Mouse (Mus musculus): ENCODE results near the gene Aplf. TPM values are rescaled to one million over a fixed set of nuclear protein-coding genes. Genes with fewer than 3 reads are reported as not detected.
A peak's percentile ranks its signal among the peaks of the same experiment; 100 is the strongest.

Aplf gene
- polyA plus RNA-seq (2014; fragmentation: Nextera tagmentation; extraction: Ambion mirVana) = 15.0 TPM in 2 replicates

DNA sequence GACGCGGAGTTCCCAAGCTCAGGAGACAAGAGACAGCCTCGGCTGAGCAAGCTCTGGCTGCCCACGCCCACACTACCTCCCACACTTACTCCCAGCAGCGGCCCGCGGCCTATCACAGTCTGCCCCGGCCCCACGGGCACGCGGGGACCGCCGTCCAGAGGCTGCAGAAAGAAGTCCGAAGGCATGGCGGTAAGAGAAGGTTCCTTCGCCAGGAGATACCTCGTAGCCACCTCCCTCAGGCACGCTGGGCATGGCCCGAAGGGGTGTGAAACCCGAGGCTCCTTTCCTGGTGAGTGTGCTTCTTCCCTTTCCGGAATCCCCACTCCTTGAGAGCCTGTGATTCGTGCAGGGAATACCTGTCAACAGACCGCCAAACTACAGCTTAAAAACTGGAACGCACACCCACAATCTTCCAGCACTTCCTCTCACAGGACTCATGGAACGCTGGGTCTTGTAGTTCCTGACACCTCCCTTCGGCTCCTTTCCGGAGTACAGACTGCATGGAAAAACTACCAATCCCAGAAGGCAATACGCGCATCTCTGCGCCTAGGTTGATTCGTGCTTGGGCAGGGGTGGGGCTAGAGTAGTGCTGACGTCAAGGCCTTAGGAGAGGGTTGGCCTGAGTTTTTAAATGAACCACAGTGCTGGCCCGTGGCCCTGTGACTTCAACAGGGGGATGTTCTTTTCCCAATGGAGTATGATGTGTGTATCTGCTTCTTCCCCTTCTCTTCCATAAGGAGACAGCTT, at the start of gene Aplf:
Gene Aplf (minus strand): TSS at position 423 of the 747 bp plus-strand sequence.
- no peaks in the 10 kb centered on the region for H3K36me3 ChIP-seq (ENCODE audit: control insufficient read depth, insufficient read depth, low read length)
- peak within 1 kb of the TSS; percentile 75 for H3K4me2 ChIP-seq (ENCODE audit: low read length)
- ATAC-seq (replicated peaks; ENCODE audit: low FRiP score, low TSS enrichment, low read depth) = peak; percentile 99
- peaks cover 7% of the 10 kb centered on the region for H3K4me1 ChIP-seq (replicated peaks; ENCODE audit: control insufficient read depth, insufficient read depth, low read length)
- peak within 1 kb of the TSS; percentile 40; the same call in 1 of the 2 replicates for H3K27ac ChIP-seq (ENCODE audit: low read depth)
- peak within 1 kb of the TSS; percentile 50 for H3K9ac ChIP-seq (ENCODE audit: low read length)
- WGBS = under 1% methylated on average over 33 of the region's 33 CpGs
- no peaks in the 10 kb centered on the region for H3K27me3 ChIP-seq (replicated peaks; ENCODE audit: control insufficient read depth, insufficient read depth, low read length)
- peak within 1 kb of the TSS; percentile 59 for H3K4me3 ChIP-seq (ENCODE audit: low read depth, low read length)
- H3K9me3 ChIP-seq (ENCODE audit: control insufficient read depth, low read length) = no peaks in the 10 kb centered on the region
- DNase-seq (ENCODE audit: low spot score) = peak; percentile 89

DNA sequence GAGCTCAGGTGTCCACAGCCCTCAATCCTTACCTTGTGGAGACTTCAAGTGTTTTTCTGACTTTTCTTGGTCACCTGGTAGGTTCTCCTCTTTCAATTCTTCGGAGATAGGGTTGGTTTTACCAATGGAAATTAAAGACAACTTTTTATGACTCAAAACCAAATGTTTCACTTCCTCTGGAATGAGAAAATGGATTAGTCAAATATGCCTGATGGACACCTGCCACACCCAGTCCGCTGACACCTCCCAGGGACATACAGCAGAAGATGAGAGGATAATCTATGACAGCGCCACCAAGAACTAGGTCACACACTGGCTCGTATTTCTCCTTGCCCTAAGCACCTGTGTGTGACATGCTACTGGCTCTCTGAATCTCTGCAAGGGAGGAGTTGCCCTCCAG, 42.1 kb upstream of the Aplf start:
- no peaks in the 10 kb centered on the region for H3K4me1 ChIP-seq (replicated peaks; ENCODE audit: control insufficient read depth, insufficient read depth, low read length)
- no peaks in the 10 kb centered on the region for H3K9me3 ChIP-seq (ENCODE audit: control insufficient read depth, low read length)
- DNase-seq (ENCODE audit: low spot score) (no peak), ATAC-seq (replicated peaks; ENCODE audit: low FRiP score, low TSS enrichment, low read depth) (no peak)
- H3K9ac ChIP-seq (ENCODE audit: low read length) = no peak overlapping the region
- whole genome bisulfite sequencing = 84% methylated on average over 4 of the region's 4 CpGs
- H3K27me3 ChIP-seq (replicated peaks; ENCODE audit: control insufficient read depth, insufficient read depth, low read length) = no peaks in the 10 kb centered on the region
- no peak overlapping the region for H3K27ac ChIP-seq (ENCODE audit: low read depth)
- H3K36me3 ChIP-seq (ENCODE audit: control insufficient read depth, insufficient read depth, low read length) = no peaks in the 10 kb centered on the region
- no peak overlapping the region for H3K4me2 ChIP-seq (ENCODE audit: low read length)
- H3K4me3 ChIP-seq (ENCODE audit: low read depth, low read length) = no peak overlapping the region

DNA sequence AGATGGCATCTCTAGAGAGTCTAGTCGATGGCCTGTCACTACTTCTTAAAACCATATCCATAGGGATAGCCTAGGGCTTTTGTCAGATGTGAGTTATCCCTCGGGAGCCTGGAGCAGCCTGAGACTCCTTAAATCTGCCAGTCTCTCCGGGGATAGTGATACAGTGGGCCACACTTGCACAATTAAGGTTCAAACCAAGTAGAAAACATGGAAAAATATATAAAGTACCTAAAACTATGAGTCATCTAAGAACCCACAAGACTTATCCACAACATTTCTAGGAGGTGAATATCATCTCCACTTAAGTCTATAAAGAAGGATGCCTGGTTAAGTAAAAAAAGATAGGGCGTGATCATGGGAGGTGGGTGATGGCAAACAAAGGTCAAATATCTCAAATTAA, 40.3 kb upstream of the Aplf start:
- Histone ChIP-seq H3K4me1 (replicated peaks; ENCODE audit: control insufficient read depth, insufficient read depth, low read length) (no peaks in the 10 kb centered on the region), H3K9me3 (ENCODE audit: control insufficient read depth, low read length) (no peaks in the 10 kb centered on the region), H3K27me3 (replicated peaks; ENCODE audit: control insufficient read depth, insufficient read depth, low read length) (no peaks in the 10 kb centered on the region), H3K4me3 (ENCODE audit: low read depth, low read length) (no peak overlapping the region), H3K27ac (ENCODE audit: low read depth) (no peak overlapping the region), H3K9ac (ENCODE audit: low read length) (no peak overlapping the region), H3K36me3 (ENCODE audit: control insufficient read depth, insufficient read depth, low read length) (no peaks in the 10 kb centered on the region), H3K4me2 (ENCODE audit: low read length) (no peak overlapping the region)
- no peak for ATAC-seq (replicated peaks; ENCODE audit: low FRiP score, low TSS enrichment, low read depth)
- DNase-seq (ENCODE audit: low spot score) = no peak
- 86% methylated on average over 4 of the region's 4 CpGs for WGBS

DNA sequence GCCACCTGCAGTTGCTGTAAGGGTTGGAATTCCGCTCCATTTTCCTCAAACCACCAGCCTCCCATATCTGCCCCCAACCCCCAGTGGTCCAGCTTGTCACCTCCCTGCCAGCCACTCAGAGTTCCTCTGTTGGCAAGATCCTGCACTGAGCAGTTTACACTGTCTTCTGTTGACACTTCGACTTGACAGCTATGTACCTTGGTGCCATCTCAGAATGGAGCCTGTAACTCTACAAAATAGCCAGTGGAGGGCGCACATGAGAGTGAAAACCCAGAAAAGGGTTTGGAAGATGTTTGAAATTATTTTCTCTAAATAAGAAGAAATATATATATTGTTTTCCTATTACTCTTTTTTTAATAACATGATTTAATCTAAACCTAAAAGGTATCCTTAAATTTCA, 34.3 kb upstream of the Aplf start:
- ATAC-seq (replicated peaks; ENCODE audit: low FRiP score, low TSS enrichment, low read depth) = no peak

DNA sequence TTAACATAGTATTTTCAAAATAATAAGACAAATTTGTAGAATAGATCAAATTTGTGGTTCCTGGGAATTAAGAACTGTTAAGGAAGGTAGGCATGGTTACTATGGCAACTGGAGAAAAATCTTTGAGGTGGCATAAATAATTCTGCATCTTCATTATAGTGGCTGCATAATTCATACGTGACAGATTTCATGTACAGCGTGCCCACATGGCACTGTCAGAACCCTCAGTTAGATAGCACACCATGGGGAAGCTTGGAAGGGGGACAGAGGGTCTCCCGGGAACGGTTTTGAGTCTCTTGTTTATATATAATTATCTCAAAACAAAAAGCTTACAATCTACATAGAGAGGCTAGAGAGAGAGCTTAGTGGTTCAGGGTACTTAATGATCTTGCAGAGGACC, 24.6 kb upstream of the Aplf start:
- no peak overlapping the region for H3K9ac ChIP-seq (ENCODE audit: low read length)
- no peaks in the 10 kb centered on the region for H3K4me1 ChIP-seq (replicated peaks; ENCODE audit: control insufficient read depth, insufficient read depth, low read length)
- no peak overlapping the region for H3K4me3 ChIP-seq (ENCODE audit: low read depth, low read length)
- H3K36me3 ChIP-seq (ENCODE audit: control insufficient read depth, insufficient read depth, low read length) = no peaks in the 10 kb centered on the region
- H3K9me3 ChIP-seq (ENCODE audit: control insufficient read depth, low read length) = no peaks in the 10 kb centered on the region
- no peak for DNase-seq (ENCODE audit: low spot score)
- no peak overlapping the region for H3K4me2 ChIP-seq (ENCODE audit: low read length)
- 88% methylated on average over 4 of the region's 4 CpGs for WGBS
- no peak overlapping the region for H3K27ac ChIP-seq (ENCODE audit: low read depth)
- ATAC-seq (replicated peaks; ENCODE audit: low FRiP score, low TSS enrichment, low read depth) = no peak
- no peaks in the 10 kb centered on the region for H3K27me3 ChIP-seq (replicated peaks; ENCODE audit: control insufficient read depth, insufficient read depth, low read length)

More for the DNA sequence above, 34.3 kb upstream of the Aplf start:
- Histone ChIP-seq H3K36me3 (ENCODE audit: control insufficient read depth, insufficient read depth, low read length) (no peaks in the 10 kb centered on the region), H3K9ac (ENCODE audit: low read length) (no peak overlapping the region), H3K4me3 (ENCODE audit: low read depth, low read length) (no peak overlapping the region), H3K9me3 (ENCODE audit: control insufficient read depth, low read length) (no peaks in the 10 kb centered on the region), H3K4me1 (replicated peaks; ENCODE audit: control insufficient read depth, insufficient read depth, low read length) (no peaks in the 10 kb centered on the region), H3K4me2 (ENCODE audit: low read length) (no peak overlapping the region), H3K27me3 (replicated peaks; ENCODE audit: control insufficient read depth, insufficient read depth, low read length) (no peaks in the 10 kb centered on the region), H3K27ac (ENCODE audit: low read depth) (no peak overlapping the region)
- DNase-seq (ENCODE audit: low spot score) = no peak
- WGBS = 37% methylated on average over 3 of the region's 3 CpGs

DNA sequence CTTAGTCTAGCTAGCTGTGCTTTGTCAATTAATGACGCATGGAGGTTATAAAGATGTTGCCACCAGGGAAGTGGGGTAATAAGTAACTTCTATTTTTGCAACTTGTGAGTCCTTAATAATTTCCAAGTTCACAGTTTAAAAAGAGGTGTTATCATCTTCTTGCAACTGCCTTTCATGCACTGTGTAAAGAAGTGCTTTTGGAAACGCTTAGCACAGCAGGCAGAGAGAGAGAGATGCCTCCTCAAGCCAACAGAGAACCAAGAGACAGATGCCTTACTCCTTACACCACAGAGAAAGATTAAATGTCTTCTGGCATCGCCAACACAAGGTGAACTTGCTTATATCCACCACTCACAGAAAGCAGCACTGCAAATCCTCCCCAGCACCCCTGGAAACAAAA, 24.0 kb upstream of the Aplf start:
- Histone ChIP-seq H3K36me3 (ENCODE audit: control insufficient read depth, insufficient read depth, low read length) (no peaks in the 10 kb centered on the region), H3K9ac (ENCODE audit: low read length) (no peak overlapping the region), H3K9me3 (ENCODE audit: control insufficient read depth, low read length) (no peaks in the 10 kb centered on the region), H3K4me3 (ENCODE audit: low read depth, low read length) (no peak overlapping the region), H3K27me3 (replicated peaks; ENCODE audit: control insufficient read depth, insufficient read depth, low read length) (no peaks in the 10 kb centered on the region), H3K4me1 (replicated peaks; ENCODE audit: control insufficient read depth, insufficient read depth, low read length) (no peaks in the 10 kb centered on the region), H3K27ac (ENCODE audit: low read depth) (no peak overlapping the region), H3K4me2 (ENCODE audit: low read length) (no peak overlapping the region)
- ATAC-seq (replicated peaks; ENCODE audit: low FRiP score, low TSS enrichment, low read depth) (no peak), DNase-seq (ENCODE audit: low spot score) (no peak)
- 62% methylated on average over 3 of the region's 3 CpGs for WGBS

DNA sequence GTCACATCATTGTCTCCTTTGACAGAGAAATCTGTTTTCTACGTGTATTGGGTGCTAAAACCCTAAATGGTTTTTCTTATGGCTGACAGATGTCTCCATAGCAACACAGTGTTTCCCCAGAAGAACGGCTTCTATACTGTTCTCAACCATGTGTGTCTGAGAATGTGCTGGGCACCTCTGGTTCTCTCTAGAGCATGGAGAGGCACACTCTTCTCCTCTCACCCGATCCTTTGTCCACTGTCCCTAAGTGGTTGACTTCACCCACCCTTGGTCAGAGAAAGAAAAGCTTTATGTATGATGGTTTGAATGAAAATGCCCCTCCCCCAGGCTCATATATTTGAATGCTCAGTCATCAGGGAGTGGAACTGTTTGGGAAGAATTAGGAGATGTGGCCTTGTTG, 8.4 kb upstream of the Aplf start:
- Histone ChIP-seq H3K4me3 (ENCODE audit: low read depth, low read length) (no peak overlapping the region), H3K4me1 (replicated peaks; ENCODE audit: control insufficient read depth, insufficient read depth, low read length) (no peaks in the 10 kb centered on the region), H3K36me3 (ENCODE audit: control insufficient read depth, insufficient read depth, low read length) (no peaks in the 10 kb centered on the region), H3K27me3 (replicated peaks; ENCODE audit: control insufficient read depth, insufficient read depth, low read length) (no peaks in the 10 kb centered on the region), H3K27ac (ENCODE audit: low read depth) (no peak overlapping the region), H3K4me2 (ENCODE audit: low read length) (no peak overlapping the region), H3K9me3 (ENCODE audit: control insufficient read depth, low read length) (no peaks in the 10 kb centered on the region), H3K9ac (ENCODE audit: low read length) (no peak overlapping the region)
- no peak for ATAC-seq (replicated peaks; ENCODE audit: low FRiP score, low TSS enrichment, low read depth)
- 80% methylated on average over 3 of the region's 3 CpGs for WGBS
- no peak for DNase-seq (ENCODE audit: low spot score)

DNA sequence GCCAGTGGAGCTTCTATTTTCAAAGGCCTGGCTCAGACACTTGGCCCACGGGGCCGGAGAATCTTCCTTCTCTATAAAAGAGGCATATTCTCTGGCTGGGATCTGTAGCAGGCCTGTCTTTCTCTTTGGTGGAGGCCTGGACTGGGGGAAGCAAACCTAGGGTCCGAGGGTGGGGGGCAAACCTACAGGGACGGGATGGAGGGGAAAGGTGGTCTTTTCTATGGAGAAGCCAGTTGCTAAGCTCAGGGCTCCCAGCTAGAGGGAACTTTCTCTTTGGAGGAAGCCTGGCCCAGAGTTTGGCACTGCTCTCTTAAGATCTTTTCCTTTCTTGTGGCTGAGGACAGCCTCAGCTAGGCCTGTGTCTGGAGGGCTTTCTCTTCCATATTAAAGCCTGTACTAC, 668 bp upstream of the Aplf start:
- Histone ChIP-seq H3K27me3 (replicated peaks; ENCODE audit: control insufficient read depth, insufficient read depth, low read length) (no peaks in the 10 kb centered on the region), H3K27ac (ENCODE audit: low read depth) (0 out of 2 replicates have a peak overlapping the region, but pooled peaks have one; percentile 18), H3K4me2 (ENCODE audit: low read length) (peak overlapping the region; percentile 55), H3K9me3 (ENCODE audit: control insufficient read depth, low read length) (no peaks in the 10 kb centered on the region), H3K36me3 (ENCODE audit: control insufficient read depth, insufficient read depth, low read length) (no peaks in the 10 kb centered on the region), H3K4me1 (replicated peaks; ENCODE audit: control insufficient read depth, insufficient read depth, low read length) (peaks cover 7% of the 10 kb centered on the region), H3K4me3 (ENCODE audit: low read depth, low read length) (peak overlapping the region; percentile 27), H3K9ac (ENCODE audit: low read length) (peak overlapping the region; percentile 35; the same call in 1 of the 2 replicates)
- WGBS = 49% methylated on average over 4 of the region's 4 CpGs
- DNase-seq (ENCODE audit: low spot score) = no peak
- ATAC-seq (replicated peaks; ENCODE audit: low FRiP score, low TSS enrichment, low read depth) = no peak; the same call in 1 of the 2 replicates

DNA sequence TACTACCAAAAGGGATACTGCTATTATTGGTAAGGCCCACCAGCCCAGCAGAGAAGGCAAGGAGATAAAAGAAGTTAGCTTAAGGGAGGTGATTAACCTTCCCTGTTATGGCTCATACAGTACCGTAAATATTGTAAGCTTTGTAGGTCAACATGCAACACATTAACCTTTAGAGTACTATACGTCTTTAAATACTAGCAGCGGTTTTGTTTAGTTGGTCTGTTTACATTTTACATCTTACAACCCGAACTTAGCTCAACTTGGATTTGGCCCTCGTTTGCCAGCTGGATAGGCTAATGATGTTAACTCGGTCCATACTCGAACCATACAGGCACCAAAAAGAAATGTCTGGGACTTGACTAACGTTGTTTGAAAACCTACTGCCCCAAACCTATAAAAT, 640 bp downstream of the Aplf start:
- ATAC-seq (replicated peaks; ENCODE audit: low FRiP score, low TSS enrichment, low read depth) (no peak), DNase-seq (ENCODE audit: low spot score) (no peak)
- Histone ChIP-seq H3K9me3 (ENCODE audit: control insufficient read depth, low read length) (no peaks in the 10 kb centered on the region), H3K9ac (ENCODE audit: low read length) (peak overlapping the region; percentile 50), H3K27me3 (replicated peaks; ENCODE audit: control insufficient read depth, insufficient read depth, low read length) (no peaks in the 10 kb centered on the region), H3K36me3 (ENCODE audit: control insufficient read depth, insufficient read depth, low read length) (no peaks in the 10 kb centered on the region), H3K4me1 (replicated peaks; ENCODE audit: control insufficient read depth, insufficient read depth, low read length) (peaks cover 7% of the 10 kb centered on the region), H3K27ac (ENCODE audit: low read depth) (0 out of 2 replicates have a peak overlapping the region, but pooled peaks have one; percentile 40), H3K4me3 (ENCODE audit: low read depth, low read length) (peak overlapping the region; percentile 59), H3K4me2 (ENCODE audit: low read length) (peak overlapping the region; percentile 75)
- WGBS = 3% methylated on average over 8 of the region's 8 CpGs
